Mouse (Mus musculus) liver, postnatal 0 days (tissue): ENCODE data around the gene Bco1.

Source experiments
- CTCF ChIP-seq: sonication (generic); IDR thresholded peaks from 2 replicates; pipeline ENCODE4 v1.5.1; 2016; ENCODE audit warnings: antibody characterized with exemption, low read depth
- EP300 ChIP-seq: IDR thresholded peaks from 2 replicates; pipeline ENCODE4 v1.6.1; 2016; ENCODE audit warnings: antibody characterized with exemption, low read depth, mild to moderate bottlenecking

DNA sequence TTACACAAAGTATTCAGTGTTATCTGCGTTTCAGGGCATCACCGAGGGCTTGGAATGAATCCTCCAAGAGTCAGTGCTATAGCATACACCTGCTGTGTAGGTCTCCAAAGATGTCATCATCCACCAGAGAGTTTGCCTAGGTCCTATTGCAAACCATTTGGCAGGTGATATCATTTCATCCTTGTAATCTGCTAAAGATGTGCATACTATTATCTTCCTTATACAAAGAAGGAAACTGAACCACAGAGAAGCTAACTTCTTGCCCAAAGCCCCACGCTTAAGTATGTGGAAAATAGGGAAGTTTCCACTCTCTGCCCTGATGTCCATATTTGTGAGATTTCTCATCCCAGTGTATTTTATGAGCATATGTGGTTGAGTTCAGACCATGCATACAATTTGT lies 30.8 kb downstream of the Bco1 start:
- TF ChIP-seq CTCF, result no peak
- no peak for TF ChIP-seq EP300
